Mouse (Mus musculus): ENCODE data around the gene H2-Q6.
"Not testable (repeated sequence)": the region's sequence is repeated elsewhere in the genome, so short reads cannot be mapped to it uniquely, and the experiment has no call there.

GRCm38 (mm10) chr17:35421331-35421730, 3.3 kb upstream of the H2-Q6 start:
- TF ChIP-seq EP300 (IDR thresholded peaks at IDR 0.05; ENCODE audit: insufficient read depth, low read depth, low read length); CTCF (IDR thresholded peaks at IDR 0.05): not testable (repeated sequence)
